Mouse (Mus musculus): ENCODE data around the gene Cbfb.
"Not testable (repeated sequence)": the region's sequence is repeated elsewhere in the genome, so short reads cannot be mapped to it uniquely, and the experiment has no call there.

Gene Cbfb

DNA sequence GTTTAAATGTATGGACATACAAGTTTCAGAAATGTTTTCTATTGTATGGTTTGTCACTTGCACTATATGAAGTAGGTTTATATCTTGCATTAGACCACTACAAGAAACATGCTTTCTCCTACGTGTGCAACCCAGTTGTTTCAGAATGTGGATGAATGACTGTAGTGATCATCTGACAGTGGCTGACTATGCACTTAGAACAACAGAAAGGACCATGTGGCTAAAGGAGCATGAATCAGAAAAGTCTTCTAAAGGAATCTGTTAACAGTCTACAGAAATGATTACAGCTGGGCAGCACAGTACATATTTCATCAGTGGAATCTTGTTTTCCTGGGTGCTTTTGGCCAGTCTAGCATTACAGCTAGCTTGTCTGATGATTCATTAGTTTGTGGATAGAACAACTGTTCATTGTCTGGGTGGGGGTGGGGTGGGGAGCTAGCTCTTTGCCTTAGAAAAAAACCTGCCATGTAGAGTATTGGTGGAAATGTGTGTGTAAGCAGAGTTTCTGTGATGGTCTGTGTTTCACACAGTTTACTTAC lies 16.1 kb downstream of the Cbfb start:
- DNase-seq, result no peak

DNA sequence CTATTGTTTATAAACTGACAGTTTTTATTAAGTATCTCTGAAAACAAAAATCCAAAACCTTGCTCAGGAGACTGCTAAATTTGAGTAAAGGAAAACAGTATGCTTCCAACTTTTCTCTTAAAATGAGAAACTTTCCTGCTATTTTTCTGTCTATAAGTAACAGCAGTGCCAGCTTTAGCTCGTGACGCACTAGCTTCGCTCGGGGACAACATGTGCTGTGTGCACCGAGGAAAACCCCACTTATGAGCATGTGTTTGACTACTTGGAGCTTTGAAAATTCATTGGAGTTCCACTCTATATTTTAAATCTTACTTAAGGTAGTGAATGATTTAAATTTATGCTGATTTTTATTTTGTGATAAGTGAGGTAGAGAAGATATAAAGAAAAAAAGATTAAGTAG lies 21.7 kb downstream of the Cbfb start:
- DNase-seq, result no peak

DNA sequence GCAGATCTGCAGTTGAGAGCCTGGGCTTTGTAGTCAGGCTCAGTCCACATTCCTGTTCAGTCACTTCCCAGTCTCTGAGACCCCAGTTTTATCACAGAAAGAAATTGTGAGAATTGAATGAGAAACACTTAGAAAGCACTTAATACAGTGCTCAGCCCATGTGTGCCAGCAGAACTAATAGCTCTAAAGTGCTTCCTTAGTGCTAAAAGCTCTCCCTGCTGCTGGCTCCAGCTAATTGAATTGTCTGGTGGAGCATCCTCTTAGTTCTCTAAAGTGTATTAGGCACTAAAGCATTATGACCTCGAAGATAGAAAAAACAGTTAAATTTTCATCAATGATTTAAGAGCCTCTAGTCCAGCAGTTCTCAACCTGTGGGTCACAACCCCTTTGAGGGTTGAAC lies 35.3 kb downstream of the Cbfb start:
- no peak for DNase-seq

DNA sequence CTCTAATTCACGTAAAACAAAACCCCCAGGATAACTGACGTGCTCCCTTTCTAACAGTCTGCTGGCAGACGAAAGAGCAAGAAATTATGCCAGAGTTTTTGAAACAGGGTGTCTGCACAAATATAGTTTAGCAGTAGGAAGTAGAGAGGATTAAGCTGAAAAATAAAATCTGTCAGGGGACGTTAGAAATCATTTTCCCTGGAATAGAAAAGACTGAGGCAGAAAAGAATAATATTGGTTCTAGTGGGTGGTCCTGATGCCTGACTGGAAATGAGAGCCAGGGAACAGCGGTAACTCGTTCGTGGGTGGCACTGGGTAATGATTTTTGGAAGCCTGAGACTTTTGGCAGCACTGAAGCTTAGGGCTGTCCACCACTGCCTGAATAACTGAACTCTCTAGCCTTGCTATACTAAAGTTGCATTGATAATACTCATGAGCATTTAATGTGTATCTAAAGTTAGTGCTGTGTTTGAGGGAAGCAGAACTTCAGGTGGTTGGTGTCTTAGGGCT lies 36.3 kb downstream of the Cbfb start:
- DNase-seq, result no peak

DNA sequence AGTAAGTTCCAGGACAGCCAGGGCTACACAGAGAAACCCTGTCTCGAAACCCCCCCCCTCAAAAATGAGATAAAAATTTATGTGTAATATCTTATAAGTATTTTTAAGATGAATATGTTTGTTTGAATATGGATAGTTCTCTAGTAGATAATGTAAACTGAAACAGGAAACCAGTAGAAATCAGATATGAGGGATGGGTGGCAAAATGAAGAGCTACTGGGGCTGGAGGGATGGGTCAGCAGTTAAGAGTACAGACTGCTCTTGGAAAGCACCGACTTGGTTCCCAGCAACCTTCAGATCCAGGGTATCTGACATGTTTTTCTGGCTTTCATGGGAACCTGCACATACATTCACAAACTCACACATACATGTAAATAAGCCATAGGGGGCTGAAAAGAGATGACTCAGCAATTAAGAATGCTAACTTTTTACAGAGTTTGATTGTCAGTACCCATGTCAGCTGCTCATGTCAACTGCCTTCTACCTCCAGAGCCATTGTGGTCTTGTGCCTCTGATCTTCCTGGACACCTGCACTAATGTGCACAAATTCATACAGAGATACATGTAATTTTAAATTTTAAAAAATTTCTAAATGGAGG lies 37.3 kb downstream of the Cbfb start:
- no peak for DNase-seq

DNA sequence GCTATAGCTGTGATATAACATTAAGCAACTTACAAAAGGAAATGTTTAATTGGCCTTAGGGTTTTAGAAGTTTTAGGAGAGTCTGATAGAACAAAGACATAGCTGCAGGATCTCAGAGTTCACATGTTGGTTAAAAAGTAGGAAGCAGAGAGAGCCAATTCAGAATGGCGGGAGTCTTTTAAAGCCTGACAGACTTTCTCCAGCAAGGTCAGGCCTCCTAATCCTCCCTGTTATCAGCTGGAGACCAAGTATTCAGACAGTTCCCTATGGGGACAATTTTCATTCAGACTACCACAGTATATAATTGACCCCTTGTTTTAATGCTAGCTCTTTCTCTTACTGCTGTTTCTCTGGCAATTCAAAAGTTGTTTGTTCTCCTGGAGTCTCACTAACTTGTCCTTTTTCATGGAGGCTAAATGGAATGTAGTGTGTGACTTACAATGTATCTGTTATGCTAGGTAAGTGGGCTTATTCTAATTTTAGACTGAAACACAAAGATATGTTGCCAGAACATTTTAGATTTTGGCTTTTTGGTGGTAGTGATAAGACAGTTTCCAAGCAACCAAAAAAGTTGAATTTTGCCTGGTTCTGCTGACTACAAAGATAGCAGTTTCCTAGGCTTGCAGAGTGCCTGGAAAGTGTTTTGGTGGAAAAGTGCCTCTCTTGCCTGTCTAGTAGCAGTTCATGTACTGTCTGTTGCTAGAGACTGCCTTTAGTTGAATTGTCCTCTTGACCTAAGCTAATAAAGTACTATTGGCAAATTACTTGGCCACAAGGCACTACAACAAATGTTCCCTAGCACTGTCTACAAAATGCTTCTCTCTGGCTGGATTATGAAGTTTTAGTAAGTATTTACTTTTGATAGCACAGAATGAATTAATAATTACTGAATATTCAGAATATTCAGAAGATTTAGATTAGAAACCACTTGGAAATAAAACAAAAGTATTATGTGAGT lies 39.0 kb downstream of the Cbfb start:
- no peak for DNase-seq

DNA sequence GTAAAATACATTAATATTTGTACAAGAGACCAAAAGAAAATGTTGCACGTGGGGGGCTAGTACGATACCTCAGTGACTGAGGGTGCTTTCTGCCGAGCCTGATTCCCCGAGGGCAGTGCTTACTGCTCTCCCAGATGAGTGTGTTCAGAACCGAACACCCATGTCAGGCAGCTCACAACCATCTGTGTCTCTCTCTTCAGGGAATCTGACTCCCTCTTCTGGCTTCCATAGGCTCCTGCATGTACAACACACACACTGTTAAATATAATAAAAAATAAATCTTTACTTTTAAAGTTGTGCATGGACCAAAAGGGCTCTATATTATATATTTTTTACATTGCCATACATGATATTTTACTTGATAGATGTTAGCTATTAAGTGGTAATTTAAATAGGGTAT lies 43.6 kb downstream of the Cbfb start:
- DNase-seq, result no peak

DNA sequence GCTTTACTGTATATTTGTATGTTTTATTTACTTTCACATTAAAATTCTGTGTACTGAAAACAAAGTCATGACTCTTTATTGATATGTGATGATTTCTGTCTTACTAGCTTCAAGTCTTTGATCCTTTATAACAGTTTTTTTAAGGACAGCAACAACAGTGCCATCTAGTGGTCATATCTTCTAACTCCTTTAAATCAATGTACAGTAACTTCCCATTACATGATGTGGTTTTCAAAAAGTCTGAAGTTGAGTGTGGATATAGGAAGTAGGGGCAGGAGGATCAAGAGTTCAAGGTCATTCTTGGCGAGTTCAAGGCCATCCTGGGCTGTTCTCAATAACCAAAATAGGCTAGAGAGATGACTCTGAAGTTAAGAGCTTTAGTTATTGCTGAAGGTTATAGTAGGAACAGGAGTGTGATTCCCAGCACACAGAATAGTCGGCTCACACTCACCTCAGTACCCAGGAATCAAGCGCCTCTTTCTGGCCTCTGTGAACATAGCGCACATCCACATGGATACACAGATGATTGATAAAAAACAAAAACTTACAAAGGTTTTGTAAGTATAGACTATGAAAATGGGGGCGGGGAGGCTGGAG lies 47.5 kb downstream of the Cbfb start:
- DNase-seq, result no peak

DNA sequence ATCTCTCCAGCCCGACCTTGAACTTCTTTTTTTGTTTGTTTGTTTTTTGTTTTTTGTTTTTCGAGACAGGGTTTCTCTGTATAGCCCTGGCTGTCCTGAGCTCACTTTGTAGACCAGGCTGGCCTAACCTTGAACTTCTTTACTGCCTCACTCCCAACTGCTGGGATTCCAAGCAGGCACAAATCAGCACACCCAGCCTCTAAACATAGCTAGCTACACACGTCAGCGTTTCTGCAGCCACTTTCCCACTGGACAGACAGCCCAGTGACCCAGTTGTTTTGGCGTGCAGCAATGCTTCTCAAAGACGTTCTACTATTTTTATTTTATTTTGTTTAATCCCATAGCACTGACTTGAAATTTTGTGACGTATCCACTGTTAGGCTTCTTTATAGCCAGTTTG lies 53.4 kb downstream of the Cbfb start:
- DNase-seq, result no peak

DNA sequence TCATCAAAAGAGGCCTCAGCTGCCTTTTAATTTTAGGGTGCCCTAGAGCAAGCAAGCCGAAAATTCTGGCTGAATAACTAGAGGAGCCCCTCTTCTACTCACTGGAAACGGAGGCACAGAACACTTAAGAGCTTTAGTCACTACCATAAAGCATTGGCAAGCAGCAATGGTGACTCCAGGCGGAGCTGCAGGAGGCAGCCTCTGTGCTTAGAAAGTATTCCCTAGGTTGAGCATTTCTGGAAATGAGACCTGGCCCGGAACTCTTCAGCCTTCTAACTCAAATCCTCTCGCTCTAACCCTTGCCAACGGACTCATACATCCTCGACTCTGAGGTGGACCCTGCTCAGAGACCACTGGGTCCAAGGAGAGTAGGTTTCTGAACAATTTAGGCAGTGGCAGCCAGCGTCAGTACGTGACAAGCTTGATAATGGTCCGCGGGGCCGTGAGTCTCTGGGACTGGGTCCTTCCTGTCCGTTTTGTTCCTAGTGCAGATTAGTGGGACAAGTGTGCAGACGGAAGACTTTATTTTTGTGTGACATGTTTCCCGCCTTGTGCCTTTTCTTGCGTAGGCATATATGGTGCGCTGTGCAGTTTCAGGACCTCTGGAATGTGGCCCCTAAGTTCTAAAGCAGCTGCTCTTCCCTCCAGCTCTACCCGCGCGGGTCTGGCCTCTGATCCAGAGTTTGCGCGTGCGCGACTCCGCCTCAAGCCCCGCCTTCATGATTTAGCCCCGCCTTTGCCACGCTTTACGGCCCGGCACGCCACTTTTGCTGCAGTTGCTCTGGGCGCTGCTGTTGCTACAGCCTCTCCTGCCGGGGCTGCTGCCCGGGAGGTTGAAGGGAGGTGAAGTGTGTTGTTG lies 54.2 kb downstream of the Cbfb start, which contains the start of gene D230025D16Rik:
Gene D230025D16Rik (plus strand): TSS at position 733 of the 859 bp plus-strand sequence.
- DNase-seq, result peak; percentile 95

DNA sequence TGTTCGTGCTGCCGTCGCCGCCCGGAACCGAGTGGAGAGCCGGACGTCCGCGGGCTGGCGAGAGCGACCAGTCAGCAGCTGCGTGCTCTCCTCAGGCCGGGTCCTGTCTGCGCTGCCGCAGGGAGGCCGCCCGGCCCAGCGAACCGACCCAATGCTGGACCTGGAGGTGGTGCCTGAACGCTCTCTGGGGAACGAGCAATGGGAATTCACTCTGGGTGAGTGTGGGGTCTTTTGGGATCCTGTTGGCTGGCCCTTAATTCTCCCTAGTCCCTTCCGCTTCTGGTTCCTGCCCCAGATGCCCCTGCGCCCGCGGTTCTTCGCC lies 54.8 kb downstream of the Cbfb start:
- DNase-seq, result no peak

DNA sequence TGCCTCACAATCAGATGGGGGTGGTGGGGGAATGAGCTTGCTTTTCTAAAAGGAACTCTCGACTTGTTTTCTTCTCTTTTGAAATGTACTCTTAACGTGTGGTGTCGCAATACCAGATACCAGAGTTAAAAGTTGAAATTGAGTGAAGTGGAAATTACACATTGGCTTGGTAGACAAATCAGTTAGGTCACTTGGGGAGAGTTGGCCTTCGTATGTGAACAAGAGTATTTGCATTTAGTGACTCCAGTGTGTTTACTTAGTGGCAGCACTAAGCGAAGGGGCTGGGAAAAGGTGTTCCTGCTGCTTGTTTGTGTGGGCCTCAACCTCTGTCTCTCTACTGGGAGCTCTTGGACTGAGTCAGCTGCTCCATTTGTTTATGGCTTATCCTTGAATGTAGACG lies 55.4 kb downstream of the Cbfb start:
- DNase-seq, result no peak

DNA sequence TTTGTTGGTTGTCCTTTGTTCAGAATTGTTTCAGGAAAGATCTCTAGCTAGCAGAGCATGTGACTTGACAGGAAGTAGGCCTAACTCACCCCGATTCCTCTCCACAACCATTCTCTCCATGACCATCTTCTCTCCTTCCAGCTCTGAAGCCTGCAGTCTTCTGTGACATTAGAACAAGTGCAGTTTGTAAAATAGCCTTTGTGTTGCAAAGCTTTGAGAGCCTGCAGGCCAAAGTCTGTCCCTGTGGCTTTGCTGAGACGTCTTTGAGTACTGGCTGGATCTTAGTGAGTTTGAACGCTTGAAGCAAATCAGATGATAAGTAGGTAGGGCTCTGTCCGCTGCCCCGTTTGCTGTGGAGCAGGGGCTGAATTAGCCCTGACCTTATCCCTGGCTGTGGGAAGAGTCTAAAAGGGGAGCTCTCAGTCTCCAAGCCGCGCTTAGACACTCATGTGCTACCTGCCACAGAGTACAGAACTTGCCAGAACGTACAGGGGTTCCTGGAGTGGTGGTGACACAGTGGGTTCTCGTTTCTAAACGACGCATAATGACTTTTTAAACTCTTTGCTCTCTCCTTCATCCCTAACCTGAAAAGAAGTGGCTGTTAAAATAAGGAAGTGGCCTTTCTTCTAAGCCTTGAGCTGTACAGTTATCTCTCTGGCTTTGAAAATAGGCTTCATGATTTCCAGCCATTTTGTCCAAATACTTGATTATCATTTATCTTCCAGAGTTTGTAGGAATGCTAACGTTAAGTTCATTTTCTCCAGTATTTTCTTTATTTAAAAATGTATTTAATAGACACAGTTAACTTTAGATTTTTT lies 61.2 kb downstream of the Cbfb start:
- DNase-seq, result no peak

DNA sequence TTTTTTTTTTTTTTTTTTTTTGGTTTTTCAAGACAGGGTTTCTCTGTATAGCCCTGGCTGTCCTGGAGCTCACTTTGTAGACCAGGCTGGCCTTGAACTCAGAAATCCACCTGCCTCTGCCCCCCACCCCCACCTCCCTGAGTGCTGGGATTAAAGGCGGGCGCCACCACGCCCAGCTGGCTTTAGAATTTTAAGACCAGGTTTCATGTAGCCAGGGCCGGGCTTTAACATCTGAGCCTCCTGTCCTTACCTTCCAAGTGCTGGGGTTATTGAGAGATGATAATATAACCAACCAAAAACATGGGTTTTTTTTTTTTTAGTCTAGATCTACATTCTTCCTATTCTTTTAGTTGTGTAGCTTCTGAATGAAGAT lies 61.8 kb downstream of the Cbfb start:
- DNase-seq, result not testable (repeated sequence)

DNA sequence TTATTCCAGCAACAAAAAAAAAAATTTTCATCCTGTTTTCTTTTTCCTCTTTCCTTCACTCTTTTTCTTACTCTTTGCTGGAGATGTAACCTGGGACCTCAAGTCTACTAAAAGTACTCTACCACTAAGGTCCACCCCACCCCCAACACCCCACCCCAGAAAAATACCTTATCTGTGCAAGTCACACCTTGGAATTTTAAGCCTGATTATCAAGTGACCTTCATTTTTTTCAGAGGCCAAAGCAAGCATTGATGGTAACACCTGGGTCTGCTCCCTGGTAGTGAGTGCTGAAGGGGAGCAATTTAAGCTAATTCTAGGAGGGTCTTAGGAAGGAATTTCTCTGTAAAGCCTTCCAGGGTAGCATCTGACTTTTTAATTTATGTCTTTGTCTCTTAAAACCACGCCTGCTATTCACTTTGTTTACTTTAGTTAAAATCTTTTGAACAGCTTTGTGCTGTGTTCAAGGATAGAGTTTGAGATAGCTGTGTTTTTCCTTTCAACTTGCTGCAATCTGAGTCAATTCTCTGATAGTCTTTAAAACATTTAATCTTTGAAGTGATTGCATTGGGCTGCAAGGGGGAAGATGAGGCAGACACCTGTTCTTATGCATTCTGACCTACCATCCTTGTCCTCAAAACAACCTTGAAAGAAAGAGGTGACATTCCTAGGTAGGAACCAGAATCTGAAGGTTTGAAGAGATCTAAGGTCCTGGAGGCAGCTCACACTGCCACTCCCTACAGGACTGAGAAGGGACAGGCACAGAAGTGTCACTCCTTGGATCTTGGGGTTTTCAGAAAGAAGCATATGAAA lies 62.9 kb downstream of the Cbfb start:
- DNase-seq, result no peak

DNA sequence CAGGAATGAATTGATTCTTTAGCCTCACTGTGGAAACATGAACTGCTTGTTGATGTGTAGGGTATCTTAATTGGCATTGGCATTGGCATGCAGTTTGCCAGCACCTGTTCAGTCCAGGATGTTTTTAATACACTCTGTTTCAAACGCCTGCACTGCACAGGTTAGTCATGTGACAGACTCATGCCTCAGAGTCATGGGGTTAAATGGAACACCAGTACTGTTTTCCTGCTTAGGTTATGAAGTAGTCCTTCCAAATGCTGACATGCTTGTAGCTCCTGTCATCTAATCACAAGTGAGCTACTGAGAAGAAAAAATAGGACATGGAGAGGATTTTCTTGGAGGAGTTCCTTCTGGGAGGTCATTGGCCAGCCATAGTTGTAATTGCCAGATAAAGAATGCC lies 64.7 kb downstream of the Cbfb start:
- no peak for DNase-seq

DNA sequence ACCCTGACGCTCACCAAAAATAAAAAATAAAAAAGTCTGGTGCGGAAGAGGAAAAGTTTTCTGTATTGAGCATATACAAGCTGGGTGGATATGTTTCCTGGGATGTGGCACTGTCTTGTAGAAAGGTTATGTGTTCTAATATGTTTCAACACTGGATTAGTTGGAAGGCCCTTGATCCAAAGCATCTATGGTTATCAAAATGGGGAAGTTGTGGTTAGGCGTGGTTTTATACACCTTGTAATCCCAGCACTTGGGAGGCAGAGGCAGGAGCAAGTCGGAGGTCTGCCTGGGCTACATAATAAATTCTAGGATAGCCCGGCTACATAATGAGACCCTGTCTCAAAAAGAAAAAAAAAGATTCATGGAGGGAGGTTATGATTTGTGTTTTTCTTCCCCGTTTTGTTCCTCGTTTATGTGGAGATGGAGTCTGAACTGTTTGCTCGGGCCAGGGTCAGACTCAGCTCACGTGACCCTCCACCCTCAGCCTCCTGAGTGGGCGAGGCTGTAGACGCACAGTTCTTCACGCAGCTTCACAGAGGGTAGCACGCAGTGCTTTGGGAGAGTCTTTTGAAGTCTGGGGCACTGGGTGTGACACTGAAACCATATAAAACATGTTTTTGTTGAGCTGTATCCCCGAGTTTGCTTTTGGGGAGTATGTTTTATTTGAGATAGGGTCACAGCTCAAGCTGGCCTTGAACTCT lies 67.1 kb downstream of the Cbfb start:
- DNase-seq, result no peak

DNA sequence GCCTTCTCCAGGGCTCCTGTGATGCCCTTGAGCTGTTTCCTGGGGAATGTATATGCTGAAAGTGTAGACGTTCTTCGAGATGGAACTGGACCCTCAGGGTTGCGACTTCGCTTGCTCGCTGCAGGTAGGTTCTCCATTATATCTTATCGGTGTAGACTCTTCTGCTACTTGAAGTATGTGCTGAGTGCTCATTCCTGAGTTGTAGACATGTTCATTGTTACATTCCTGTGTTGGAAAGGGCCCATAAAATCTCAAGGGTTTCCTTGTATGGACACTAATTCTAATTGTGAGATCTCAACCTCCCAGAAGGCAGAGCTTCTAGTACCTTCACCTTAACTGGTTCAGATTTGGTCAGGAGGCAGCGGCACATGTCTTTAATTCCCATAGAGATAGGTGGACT lies 70.5 kb downstream of the Cbfb start:
- no peak for DNase-seq

DNA sequence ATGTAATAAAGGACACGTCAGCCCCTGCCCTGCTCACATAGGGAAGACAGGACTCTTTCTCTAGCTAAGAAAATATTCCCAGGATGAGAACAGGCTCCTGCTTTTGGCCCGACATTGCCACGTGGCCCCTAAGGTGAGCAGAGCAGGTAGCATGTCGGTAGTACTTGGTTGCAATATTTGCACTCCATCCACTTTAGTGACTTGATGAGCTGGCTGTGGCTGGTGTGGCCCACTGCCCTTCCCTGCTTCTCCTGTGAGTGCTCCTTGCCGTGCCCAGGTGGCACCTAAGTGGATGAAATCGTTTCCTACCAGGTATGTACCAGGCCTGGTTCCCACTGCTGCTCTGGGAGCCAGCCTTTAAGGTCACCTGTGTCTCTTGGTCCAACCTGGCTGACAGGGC lies 81.5 kb downstream of the Cbfb start:
- DNase-seq, result no peak

Measured in right cerebral cortex, postnatal 25 days (tissue).